Mouse (Mus musculus): Measurements from ENCODE around the gene Kcnc4. TPM values are rescaled to one million over a fixed set of nuclear protein-coding genes. Genes with fewer than 3 reads are reported as not detected.
A peak's percentile ranks its signal among the peaks of the same experiment; 100 is the strongest.

The Kcnc4 gene
- total and polyA plus RNA-seq, 2 experiments from 2014 or later: 6.6 to 15.4 TPM

- WGBS: 11% methylated on average over 7 of the region's 7 CpGs
- no peak for TF ChIP-seq CTCF (IDR thresholded peaks at IDR 0.05; ENCODE audit: low read depth)
- Histone ChIP-seq H3K4me3 (ENCODE audit: low read depth, low read length) (no peak overlapping the region), H3K4me1 (ENCODE audit: insufficient read depth) (peaks cover 23% of the 10 kb centered on the region), H3K36me3 (ENCODE audit: insufficient read depth) (peaks cover 21% of the 10 kb centered on the region), H3K27ac (ENCODE audit: low read depth, low read length) (peak overlapping the region; percentile 62), H3K9ac (0 out of 2 replicates have a peak overlapping the region, but pooled peaks have one; percentile 35), H3K27me3 (ENCODE audit: insufficient read depth, low read length) (no peaks in the 10 kb centered on the region), H3K4me2 (ENCODE audit: low read depth) (peak overlapping the region; percentile 0; the same call in 1 of the 2 replicates), H3K9me3 (ENCODE audit: low read length) (no peaks in the 10 kb centered on the region)
- peak; percentile 42 for ATAC-seq
- peak; percentile 69 for DNase-seq
Observed at GRCm38 (mm10) chr3:107501702-107502151, 42.4 kb upstream of the Kcnc4 start.

GRCm38 (mm10) chr3:107500301-107500700 is 40.9 kb upstream of the Kcnc4 start:
- no peak for DNase-seq
- no peaks in the 10 kb centered on the region for H3K27me3 ChIP-seq (ENCODE audit: insufficient read depth, low read length)
- H3K4me3 ChIP-seq (ENCODE audit: low read depth, low read length): no peak overlapping the region
- no peak for TF ChIP-seq CTCF (IDR thresholded peaks at IDR 0.05; ENCODE audit: low read depth)
- H3K9me3 ChIP-seq (ENCODE audit: low read length): no peaks in the 10 kb centered on the region
- no peak for ATAC-seq
- WGBS: 90% methylated on average over 11 of the region's 11 CpGs
- peaks cover 24% of the 10 kb centered on the region for H3K36me3 ChIP-seq (ENCODE audit: insufficient read depth)
- H3K4me2 ChIP-seq (ENCODE audit: low read depth): no peak overlapping the region
- H3K27ac ChIP-seq (ENCODE audit: low read depth, low read length): no peak overlapping the region
- no peak overlapping the region for H3K9ac ChIP-seq
- peaks cover 13% of the 10 kb centered on the region for H3K4me1 ChIP-seq (ENCODE audit: insufficient read depth)

- peaks cover 46% of the 10 kb centered on the region for H3K36me3 ChIP-seq (ENCODE audit: insufficient read depth)
- peak overlapping the region; percentile 25; the same call in 1 of the 2 replicates for H3K9ac ChIP-seq
- no peak overlapping the region for H3K4me2 ChIP-seq (ENCODE audit: low read depth)
- no peak for TF ChIP-seq CTCF (IDR thresholded peaks at IDR 0.05; ENCODE audit: low read depth)
- H3K4me3 ChIP-seq (ENCODE audit: low read depth, low read length): no peak overlapping the region
- 40% methylated on average over 13 of the region's 13 CpGs for WGBS
- ATAC-seq (peak; percentile 59), DNase-seq (peak; percentile 74)
- peak overlapping the region; percentile 9; the same call in 1 of the 2 replicates for H3K27ac ChIP-seq (ENCODE audit: low read depth, low read length)
- H3K9me3 ChIP-seq (ENCODE audit: low read length): no peaks in the 10 kb centered on the region
- peaks cover 5% of the 10 kb centered on the region for H3K4me1 ChIP-seq (ENCODE audit: insufficient read depth)
- H3K27me3 ChIP-seq (ENCODE audit: insufficient read depth, low read length): no peaks in the 10 kb centered on the region
Observed at GRCm38 (mm10) chr3:107496086-107496850, 36.9 kb upstream of the Kcnc4 start.

GRCm38 (mm10) chr3:107495524-107495923 is 36.2 kb upstream of the Kcnc4 start:
- DNase-seq (no peak), ATAC-seq (no peak)
- WGBS: 63% methylated on average over 6 of the region's 6 CpGs
- Histone ChIP-seq H3K27me3 (ENCODE audit: insufficient read depth, low read length) (no peaks in the 10 kb centered on the region), H3K4me3 (ENCODE audit: low read depth, low read length) (no peak overlapping the region), H3K9ac (no peak overlapping the region), H3K36me3 (ENCODE audit: insufficient read depth) (peaks cover 48% of the 10 kb centered on the region), H3K27ac (ENCODE audit: low read depth, low read length) (no peak overlapping the region), H3K4me2 (ENCODE audit: low read depth) (no peak overlapping the region), H3K9me3 (ENCODE audit: low read length) (no peaks in the 10 kb centered on the region), H3K4me1 (ENCODE audit: insufficient read depth) (peaks cover 5% of the 10 kb centered on the region; the same call in 1 of the 2 replicates)
- no peak for TF ChIP-seq CTCF (IDR thresholded peaks at IDR 0.05; ENCODE audit: low read depth)

- H3K4me2 ChIP-seq (ENCODE audit: low read depth): no peak overlapping the region
- ATAC-seq: peak; percentile 92
- H3K9me3 ChIP-seq (ENCODE audit: low read length): no peaks in the 10 kb centered on the region
- H3K36me3 ChIP-seq (ENCODE audit: insufficient read depth): peaks cover 37% of the 10 kb centered on the region
- no peak overlapping the region for H3K4me3 ChIP-seq (ENCODE audit: low read depth, low read length)
- H3K27me3 ChIP-seq (ENCODE audit: insufficient read depth, low read length): no peaks in the 10 kb centered on the region
- peak overlapping the region; percentile 60 for H3K27ac ChIP-seq (ENCODE audit: low read depth, low read length)
- H3K9ac ChIP-seq: 0 out of 2 replicates have a peak overlapping the region, but pooled peaks have one; percentile 2
- no peak for TF ChIP-seq CTCF (IDR thresholded peaks at IDR 0.05; ENCODE audit: low read depth)
- WGBS: 17% methylated on average over 6 of the region's 6 CpGs
- peak; percentile 93 for DNase-seq
- H3K4me1 ChIP-seq (ENCODE audit: insufficient read depth): peaks cover 5% of the 10 kb centered on the region; the same call in 1 of the 2 replicates
Observed at GRCm38 (mm10) chr3:107491459-107491858, 32.1 kb upstream of the Kcnc4 start.

- ATAC-seq: no peak
- Histone ChIP-seq H3K36me3 (ENCODE audit: insufficient read depth) (peaks cover 27% of the 10 kb centered on the region), H3K4me1 (ENCODE audit: insufficient read depth) (peaks cover 5% of the 10 kb centered on the region; the same call in 1 of the 2 replicates), H3K9ac (no peak overlapping the region), H3K27ac (ENCODE audit: low read depth, low read length) (no peak overlapping the region), H3K27me3 (ENCODE audit: insufficient read depth, low read length) (no peaks in the 10 kb centered on the region), H3K4me3 (ENCODE audit: low read depth, low read length) (no peak overlapping the region), H3K4me2 (ENCODE audit: low read depth) (no peak overlapping the region), H3K9me3 (ENCODE audit: low read length) (no peaks in the 10 kb centered on the region)
- TF ChIP-seq CTCF (IDR thresholded peaks at IDR 0.05; ENCODE audit: low read depth): no peak
- WGBS: 73% methylated on average over 4 of the region's 4 CpGs
- DNase-seq: no peak
Observed at GRCm38 (mm10) chr3:107488637-107489036, 29.3 kb upstream of the Kcnc4 start.

GRCm38 (mm10) chr3:107483290-107483689 is 23.9 kb upstream of the Kcnc4 start:
- H3K4me2 ChIP-seq (ENCODE audit: low read depth): no peak overlapping the region
- no peak overlapping the region for H3K9ac ChIP-seq
- ATAC-seq: peak; percentile 97
- peak; percentile 70 for TF ChIP-seq CTCF (IDR thresholded peaks at IDR 0.05; ENCODE audit: low read depth)
- no peaks in the 10 kb centered on the region for H3K27me3 ChIP-seq (ENCODE audit: insufficient read depth, low read length)
- DNase-seq: peak; percentile 83
- no peak overlapping the region for H3K4me3 ChIP-seq (ENCODE audit: low read depth, low read length)
- H3K36me3 ChIP-seq (ENCODE audit: insufficient read depth): no peaks in the 10 kb centered on the region
- no peaks in the 10 kb centered on the region for H3K9me3 ChIP-seq (ENCODE audit: low read length)
- peaks cover 2% of the 10 kb centered on the region; the same call in 1 of the 2 replicates for H3K4me1 ChIP-seq (ENCODE audit: insufficient read depth)
- WGBS: 17% methylated on average over 11 of the region's 11 CpGs
- H3K27ac ChIP-seq (ENCODE audit: low read depth, low read length): 0 out of 2 replicates have a peak overlapping the region, but pooled peaks have one; percentile 17
